Mouse (Mus musculus) limb, embryonic 12.5 days (tissue): ENCODE data around the gene Tssk6. TPM values are rescaled to one million over a fixed set of nuclear protein-coding genes. Genes with fewer than 3 reads are reported as not detected.
"Not testable (repeated sequence)": the region's sequence is repeated elsewhere in the genome, so short reads cannot be mapped to it uniquely, and the experiment has no call there.

Source experiments
- ATAC-seq: fragments of 200-750 bp; cut with Nextera tagmentation; 2 replicates; pipeline ENCODE4 v1.8.0; 2017; ENCODE audit warnings: low read depth, moderate TSS enrichment; ENCODE audit not compliant: insufficient number of reproducible peaks, insufficient read depth, low FRiP score, low TSS enrichment
- H3K27ac ChIP-seq: fragments of 300-500 bp; sonication (generic); 2 replicates; pipeline ENCODE4 v1.5.1; 2016; ENCODE audit warnings: mild to moderate bottlenecking, moderate library complexity
- H3K27me3 ChIP-seq: fragments of 300-500 bp; sonication (generic); 2 replicates; pipeline ENCODE4 v1.6.1; 2016; ENCODE audit warnings: mild to moderate bottlenecking, moderate library complexity
- H3K36me3 ChIP-seq: fragments of 300-500 bp; sonication (generic); 2 replicates; pipeline ENCODE4 v1.6.1; 2016; ENCODE audit warnings: mild to moderate bottlenecking, moderate library complexity
- H3K4me1 ChIP-seq: fragments of 300-500 bp; sonication (generic); replicated peaks from 2 replicates; pipeline ENCODE4 v1.6.1; 2016
- H3K4me2 ChIP-seq: fragments of 300-500 bp; sonication (generic); 2 replicates; pipeline ENCODE4 v1.6.1; 2016; ENCODE audit warnings: mild to moderate bottlenecking, moderate library complexity
- H3K4me3 ChIP-seq: fragments of 300-500 bp; sonication (generic); replicated peaks from 2 replicates; pipeline ENCODE4 v1.5.1; 2016; ENCODE audit warnings: mild to moderate bottlenecking
- H3K9ac ChIP-seq: fragments of 300-500 bp; sonication (generic); replicated peaks from 2 replicates; pipeline ENCODE4 v1.6.1; 2016; ENCODE audit warnings: mild to moderate bottlenecking, moderate library complexity
- H3K9me3 ChIP-seq: fragments of 300-500 bp; sonication (generic); 2 replicates; pipeline ENCODE4 v1.6.1; 2016; ENCODE audit warnings: mild to moderate bottlenecking, moderate library complexity
- WGBS: fragments of 180-500 bp; shearing (Covaris S2); methylation state at CpG from one replicate; pipeline ENCODE4 v1.1.7; 2016; 5-methylcytosine and 5-hydroxymethylcytosine counted together
- polyA plus RNA-seq: library from polyadenylated mRNA; unstranded; fragments of >200 nt; fragmentation: Nextera tagmentation; extraction: Ambion mirVana; gene quantifications from 2 replicates; pipeline ENCODE4 v1.2.1, GENCODE M21; 2016

Tssk6 gene
- polyA plus RNA-seq, 1 experiment from 2014 or later, result 7.3 TPM

DNA sequence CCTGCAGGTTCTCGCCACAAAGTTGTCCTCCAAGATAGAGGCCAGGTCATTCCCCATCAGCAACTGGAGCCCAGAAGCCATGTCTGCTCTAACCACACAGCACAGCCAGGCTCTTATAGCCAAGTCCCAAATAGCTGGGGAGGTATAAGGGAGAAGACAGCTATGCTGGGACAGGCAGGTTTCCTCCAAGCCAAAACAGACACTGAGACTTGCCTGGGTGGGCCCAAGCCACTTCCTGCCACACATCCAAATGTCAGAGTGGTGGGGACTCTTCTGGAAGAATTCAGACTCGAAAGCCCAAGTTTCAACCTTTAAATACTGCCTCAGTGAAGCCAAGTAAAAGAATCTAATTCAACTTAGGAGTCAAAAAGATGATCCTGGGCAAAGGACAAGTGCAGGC, 38.4 kb downstream of the Tssk6 start:
- H3K27me3 ChIP-seq, result no peaks in the 10 kb centered on the region
- peaks cover 22% of the 10 kb centered on the region for H3K36me3 ChIP-seq
- no peak overlapping the region for H3K4me2 ChIP-seq
- peak overlapping the region; percentile 42; the same call in 1 of the 2 replicates for H3K27ac ChIP-seq
- H3K4me1 ChIP-seq, result peaks cover 25% of the 10 kb centered on the region
- no peak overlapping the region for H3K4me3 ChIP-seq
- no peak overlapping the region for H3K9ac ChIP-seq
- WGBS, result 91% methylated on average over 2 of the region's 2 CpGs
- ATAC-seq, result no peak
- H3K9me3 ChIP-seq, result no peaks in the 10 kb centered on the region

DNA sequence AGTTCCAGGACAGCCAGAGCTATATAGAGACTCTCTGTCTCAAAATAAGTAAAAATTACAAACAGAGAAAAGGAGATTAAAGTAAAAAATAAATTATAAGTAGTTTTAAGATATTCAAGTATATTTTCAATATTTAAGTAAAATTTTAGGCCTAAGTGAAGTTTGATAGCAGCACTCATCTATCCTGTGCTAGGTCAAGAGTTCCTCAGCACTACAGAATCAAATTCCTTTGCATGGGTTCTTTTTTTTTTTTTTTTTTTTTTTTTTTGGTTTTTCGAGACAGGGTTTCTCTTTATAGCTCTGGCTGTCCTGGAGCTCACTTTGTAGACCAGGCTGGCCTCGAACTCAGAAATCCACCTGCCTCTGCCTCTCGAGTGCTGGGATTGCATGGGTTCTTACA, 40.5 kb downstream of the Tssk6 start:
- WGBS, result 78% methylated on average over 3 of the region's 3 CpGs
- not testable (repeated sequence) for H3K9me3 ChIP-seq, H3K27me3 ChIP-seq, H3K4me2 ChIP-seq, H3K9ac ChIP-seq, H3K4me3 ChIP-seq, H3K27ac ChIP-seq, ATAC-seq
- Histone ChIP-seq H3K4me1 (peaks cover 20% of the 10 kb centered on the region), H3K36me3 (peaks cover 30% of the 10 kb centered on the region)

DNA sequence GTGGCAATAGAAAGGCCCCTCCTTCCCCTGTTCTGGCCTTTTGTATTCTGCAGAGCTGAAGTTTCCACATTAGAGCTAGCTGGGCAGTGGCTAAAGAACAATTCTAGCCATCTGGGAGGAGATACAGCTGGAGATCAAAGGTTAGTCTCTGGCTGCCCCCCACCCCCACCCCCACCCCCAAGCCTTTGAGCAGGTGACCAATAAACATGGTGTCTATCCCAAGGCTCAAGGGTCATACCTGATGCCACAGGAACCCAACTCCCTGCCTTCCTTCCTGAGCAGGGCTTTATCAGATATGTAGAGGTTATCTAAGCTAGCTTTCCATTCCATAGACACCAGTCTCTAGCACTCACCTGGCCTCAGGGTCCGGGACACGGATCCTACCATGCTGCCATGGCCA, 48.3 kb downstream of the Tssk6 start:
- 93% methylated on average over 2 of the region's 2 CpGs for WGBS
- ATAC-seq, result no peak
- Histone ChIP-seq H3K27me3 (no peaks in the 10 kb centered on the region), H3K36me3 (peaks cover 49% of the 10 kb centered on the region), H3K4me1 (no peaks in the 10 kb centered on the region), H3K27ac (no peak overlapping the region), H3K4me2 (no peak overlapping the region), H3K9me3 (no peaks in the 10 kb centered on the region), H3K4me3 (no peak overlapping the region), H3K9ac (no peak overlapping the region)

Other genes with a start within 250 kb of the Tssk6 start
- 2.9 and 3.6 TPM in 2 replicates for gene Zfp964, start 247.7 kb upstream of the Tssk6 start, polyA plus RNA-seq
- 32.0 and 32.2 TPM in 2 replicates for gene Zfp869, start 191.5 kb upstream of the Tssk6 start, polyA plus RNA-seq
- 5.9 and 7.2 TPM in 2 replicates for gene Zfp963, start 152.2 kb upstream of the Tssk6 start, polyA plus RNA-seq
- gene Gm20422, start 127.3 kb upstream of the Tssk6 start, polyA plus RNA-seq, result not detected in 2 replicates
- gene Atp13a1, start 111.0 kb upstream of the Tssk6 start, polyA plus RNA-seq, result 53.3 and 57.7 TPM in 2 replicates
- 38.1 and 40.3 TPM in 2 replicates for gene Zfp866, start 111.0 kb upstream of the Tssk6 start, polyA plus RNA-seq
- gene Gmip, start 93.5 kb upstream of the Tssk6 start, polyA plus RNA-seq, result 5.8 and 7.5 TPM in 2 replicates
- gene Lpar2, start 79.8 kb upstream of the Tssk6 start, polyA plus RNA-seq, result 0.83 and 1.3 TPM in 2 replicates
- 7.5 and 10.0 TPM in 2 replicates for gene Pbx4, start 69.7 kb upstream of the Tssk6 start, polyA plus RNA-seq
- 0.78 and 0.79 TPM in 2 replicates for gene Cilp2, start 14.5 kb upstream of the Tssk6 start, polyA plus RNA-seq
- gene Ndufa13, start 374 bp downstream of the Tssk6 start, polyA plus RNA-seq, result 171 and 172 TPM in 2 replicates
- 6.0 and 7.4 TPM in 2 replicates for gene Yjefn3, start 528 bp downstream of the Tssk6 start, polyA plus RNA-seq
- gene Gatad2a, start 94.2 kb downstream of the Tssk6 start, polyA plus RNA-seq, result 51.3 and 68.4 TPM in 2 replicates
- gene Mau2, start 140.6 kb downstream of the Tssk6 start, polyA plus RNA-seq, result 62.7 and 65.3 TPM in 2 replicates
- gene Sugp1, start 140.6 kb downstream of the Tssk6 start, polyA plus RNA-seq, result 55.9 and 58.9 TPM in 2 replicates
- gene Tm6sf2, start 170.7 kb downstream of the Tssk6 start, polyA plus RNA-seq, result 0.79 and 0.96 TPM in 2 replicates
- gene Hapln4, start 181.3 kb downstream of the Tssk6 start, polyA plus RNA-seq, result not detected in 2 replicates
- 0.56 and 1.1 TPM in 2 replicates for gene Ncan, start 218.7 kb downstream of the Tssk6 start, polyA plus RNA-seq
- 21.4 and 22.7 TPM in 2 replicates for gene Nr2c2ap, start 229.1 kb downstream of the Tssk6 start, polyA plus RNA-seq
- gene Rfxank, start 237.0 kb downstream of the Tssk6 start, polyA plus RNA-seq, result 26.6 and 28.4 TPM in 2 replicates
- 44.7 and 47.6 TPM in 2 replicates for gene Borcs8, start 237.3 kb downstream of the Tssk6 start, polyA plus RNA-seq
- 0.49 and 1.1 TPM in 2 replicates for gene Mef2b, start 237.5 kb downstream of the Tssk6 start, polyA plus RNA-seq